Mouse (Mus musculus) embryonic facial prominence, embryonic 12.5 days (tissue): Measurements from ENCODE around the gene Gpr62. TPM values are rescaled to one million over a fixed set of nuclear protein-coding genes. Genes with fewer than 3 reads are reported as not detected.
"Not testable (repeated sequence)": the region's sequence is repeated elsewhere in the genome, so short reads cannot be mapped to it uniquely, and the experiment has no call there.

ENCODE experiments used
- ATAC-seq: fragments of 200-750 bp; cut with Nextera tagmentation; 2 replicates; pipeline ENCODE4 v1.8.0; 2017; ENCODE audit not compliant: insufficient number of reproducible peaks, insufficient read depth, low FRiP score, low TSS enrichment
- H3K27ac ChIP-seq: fragments of 300-500 bp; sonication (generic); 2 replicates; pipeline ENCODE4 v1.5.1; 2016; ENCODE audit warnings: mild to moderate bottlenecking
- H3K27me3 ChIP-seq: fragments of 300-500 bp; sonication (generic); 2 replicates; pipeline ENCODE4 v1.6.1; 2016; ENCODE audit warnings: mild to moderate bottlenecking, moderate library complexity
- H3K36me3 ChIP-seq: fragments of 300-500 bp; sonication (generic); 2 replicates; pipeline ENCODE4 v1.6.1; 2016; ENCODE audit warnings: mild to moderate bottlenecking
- H3K4me1 ChIP-seq: fragments of 300-500 bp; sonication (generic); 2 replicates; pipeline ENCODE4 v1.6.1; 2016
- H3K4me2 ChIP-seq: fragments of 300-500 bp; sonication (generic); replicated peaks from 2 replicates; pipeline ENCODE4 v1.6.1; 2016; ENCODE audit warnings: mild to moderate bottlenecking, moderate library complexity
- H3K4me3 ChIP-seq: fragments of 300-500 bp; sonication (generic); 2 replicates; pipeline ENCODE4 v1.5.1; 2016; ENCODE audit warnings: mild to moderate bottlenecking
- H3K9ac ChIP-seq: fragments of 300-500 bp; sonication (generic); 2 replicates; pipeline ENCODE4 v1.6.1; 2016; ENCODE audit warnings: mild to moderate bottlenecking, moderate library complexity
- H3K9me3 ChIP-seq: fragments of 300-500 bp; sonication (generic); 2 replicates; pipeline ENCODE4 v1.6.1; 2016; ENCODE audit warnings: mild to moderate bottlenecking, moderate library complexity
- WGBS: fragments of 180-500 bp; shearing (Covaris S2); methylation state at CpG from one replicate; pipeline ENCODE4 v1.1.7; 2016; 5-methylcytosine and 5-hydroxymethylcytosine counted together
- polyA plus RNA-seq: library from polyadenylated mRNA; unstranded; fragments of >200 nt; fragmentation: Nextera tagmentation; extraction: Ambion mirVana; gene quantifications from 2 replicates; pipeline ENCODE4 v1.2.1, GENCODE M21; 2016

The Gpr62 gene
- polyA plus RNA-seq: 0.62 and 0.70 TPM in 2 replicates

GRCm38 (mm10) chr9:106465571-106466200 lies at the start of gene Gpr62:
Gene Gpr62, minus strand, starts transcription at chr9:106465938.
- peak within 1 kb of the TSS; percentile 53 for H3K4me3 ChIP-seq

GRCm38 (mm10) chr9:106514273-106514672 lies 48.5 kb upstream of the Gpr62 start, which contains the start of gene Iqcf5:
Gene Iqcf5, plus strand, starts transcription at chr9:106514573.
- no peaks in the 10 kb centered on the region for H3K9me3 ChIP-seq
- H3K4me1 ChIP-seq: no peaks in the 10 kb centered on the region
- ATAC-seq: no peak
- H3K9ac ChIP-seq: no peak within 1 kb of the TSS
- H3K36me3 ChIP-seq: no peaks in the 10 kb centered on the region
- WGBS: 83% methylated on average over 4 of the region's 4 CpGs
- H3K27me3 ChIP-seq: no peaks in the 10 kb centered on the region
- no peak within 1 kb of the TSS for H3K27ac ChIP-seq
- no peak within 1 kb of the TSS for H3K4me2 ChIP-seq
- no peak within 1 kb of the TSS for H3K4me3 ChIP-seq

More at GRCm38 (mm10) chr9:106465571-106466200, at the start of gene Gpr62:
- Histone ChIP-seq H3K9ac (peak within 1 kb of the TSS; percentile 72), H3K36me3 (peaks cover 28% of the 10 kb centered on the region), H3K9me3 (no peaks in the 10 kb centered on the region), H3K4me1 (peaks cover 12% of the 10 kb centered on the region), H3K4me2 (peak within 1 kb of the TSS; percentile 89), H3K27me3 (0 out of 2 replicates have a peak, but pooled peaks cover 8% of the 10 kb centered on the region), H3K27ac (peak within 1 kb of the TSS; percentile 50; the same call in 1 of the 2 replicates)
- 36% methylated on average over 26 of the region's 26 CpGs for WGBS
- ATAC-seq: no peak

GRCm38 (mm10) chr9:106513566-106513965 lies 47.8 kb upstream of the Gpr62 start:
- Histone ChIP-seq H3K9ac (no peak overlapping the region), H3K27ac (no peak overlapping the region), H3K4me3 (no peak overlapping the region), H3K36me3 (no peaks in the 10 kb centered on the region), H3K4me1 (no peaks in the 10 kb centered on the region), H3K4me2 (no peak overlapping the region), H3K27me3 (no peaks in the 10 kb centered on the region), H3K9me3 (no peaks in the 10 kb centered on the region)
- ATAC-seq: no peak
- 76% methylated on average over 6 of the region's 6 CpGs for whole genome bisulfite sequencing

GRCm38 (mm10) chr9:106512729-106513450 lies 47.2 kb upstream of the Gpr62 start:
- Histone ChIP-seq H3K27ac (no peak overlapping the region), H3K4me1 (no peaks in the 10 kb centered on the region), H3K9ac (no peak overlapping the region), H3K4me2 (no peak overlapping the region), H3K4me3 (no peak overlapping the region), H3K27me3 (no peaks in the 10 kb centered on the region), H3K9me3 (no peaks in the 10 kb centered on the region), H3K36me3 (no peaks in the 10 kb centered on the region)
- no peak for ATAC-seq
- 63% methylated on average over 13 of the region's 13 CpGs for WGBS

- Histone ChIP-seq H3K4me1 (no peaks in the 10 kb centered on the region), H3K27ac (no peak overlapping the region), H3K27me3 (no peaks in the 10 kb centered on the region), H3K4me3 (no peak overlapping the region), H3K9me3 (no peaks in the 10 kb centered on the region), H3K36me3 (no peaks in the 10 kb centered on the region), H3K9ac (no peak overlapping the region), H3K4me2 (no peak overlapping the region)
- WGBS: 91% methylated on average over 10 of the region's 10 CpGs
- ATAC-seq: no peak
Observed at GRCm38 (mm10) chr9:106509356-106509755, 43.6 kb upstream of the Gpr62 start.

- Histone ChIP-seq H3K36me3 (no peaks in the 10 kb centered on the region), H3K9me3 (no peaks in the 10 kb centered on the region), H3K9ac (no peak overlapping the region), H3K4me2 (no peak overlapping the region), H3K27me3 (no peaks in the 10 kb centered on the region), H3K4me1 (no peaks in the 10 kb centered on the region), H3K4me3 (no peak overlapping the region), H3K27ac (no peak overlapping the region)
- 75% methylated on average over 6 of the region's 6 CpGs for WGBS
- ATAC-seq: no peak
Observed at GRCm38 (mm10) chr9:106504246-106504645, 38.5 kb upstream of the Gpr62 start.

- Histone ChIP-seq H3K9me3 (no peaks in the 10 kb centered on the region), H3K27me3 (no peaks in the 10 kb centered on the region), H3K36me3 (no peaks in the 10 kb centered on the region), H3K4me3 (no peak overlapping the region), H3K4me2 (no peak overlapping the region), H3K9ac (no peak overlapping the region), H3K27ac (no peak overlapping the region), H3K4me1 (no peaks in the 10 kb centered on the region)
- ATAC-seq: no peak
- 89% methylated on average over 22 of the region's 22 CpGs for WGBS
Observed at GRCm38 (mm10) chr9:106501846-106502245, 36.1 kb upstream of the Gpr62 start.

GRCm38 (mm10) chr9:106499667-106500066 lies 33.9 kb upstream of the Gpr62 start, which contains the start of gene Iqcf1:
Gene Iqcf1, plus strand, starts transcription at chr9:106499967.
- no peaks in the 10 kb centered on the region for H3K4me1 ChIP-seq
- H3K36me3 ChIP-seq: no peaks in the 10 kb centered on the region
- H3K27me3 ChIP-seq: no peaks in the 10 kb centered on the region
- no peak within 1 kb of the TSS for H3K27ac ChIP-seq
- no peak within 1 kb of the TSS for H3K4me2 ChIP-seq
- H3K9me3 ChIP-seq: no peaks in the 10 kb centered on the region
- H3K4me3 ChIP-seq: no peak within 1 kb of the TSS
- H3K9ac ChIP-seq: no peak within 1 kb of the TSS
- 83% methylated on average over 6 of the region's 6 CpGs for WGBS
- ATAC-seq: no peak

GRCm38 (mm10) chr9:106487602-106488001 lies 21.9 kb upstream of the Gpr62 start:
- WGBS: 80% methylated on average over 6 of the region's 6 CpGs
- not testable (repeated sequence) for H3K4me1 ChIP-seq, H3K27me3 ChIP-seq, H3K4me3 ChIP-seq, H3K9me3 ChIP-seq, H3K4me2 ChIP-seq, ATAC-seq, H3K27ac ChIP-seq, H3K9ac ChIP-seq
- H3K36me3 ChIP-seq: peaks cover 36% of the 10 kb centered on the region

GRCm38 (mm10) chr9:106485076-106485475 lies 19.3 kb upstream of the Gpr62 start:
- Histone ChIP-seq H3K9ac (no peak overlapping the region), H3K4me1 (no peaks in the 10 kb centered on the region), H3K4me3 (no peak overlapping the region), H3K27me3 (no peaks in the 10 kb centered on the region), H3K27ac (no peak overlapping the region), H3K4me2 (no peak overlapping the region), H3K36me3 (peaks cover 57% of the 10 kb centered on the region), H3K9me3 (no peaks in the 10 kb centered on the region)
- WGBS: 85% methylated on average over 10 of the region's 10 CpGs
- ATAC-seq: no peak

- H3K4me3 ChIP-seq: no peak overlapping the region
- no peaks in the 10 kb centered on the region for H3K27me3 ChIP-seq
- WGBS: 91% methylated on average over 17 of the region's 17 CpGs
- no peaks in the 10 kb centered on the region for H3K4me1 ChIP-seq
- H3K36me3 ChIP-seq: peaks cover 57% of the 10 kb centered on the region
- no peak overlapping the region for H3K9ac ChIP-seq
- H3K9me3 ChIP-seq: no peaks in the 10 kb centered on the region
- H3K27ac ChIP-seq: no peak overlapping the region
- ATAC-seq: no peak
- no peak overlapping the region for H3K4me2 ChIP-seq
Observed at GRCm38 (mm10) chr9:106483606-106484005, 17.9 kb upstream of the Gpr62 start.

GRCm38 (mm10) chr9:106483136-106483535 lies 17.4 kb upstream of the Gpr62 start:
- Histone ChIP-seq H3K9me3 (no peaks in the 10 kb centered on the region), H3K27me3 (no peaks in the 10 kb centered on the region), H3K36me3 (peaks cover 57% of the 10 kb centered on the region), H3K4me3 (no peak overlapping the region), H3K27ac (no peak overlapping the region), H3K4me1 (peaks cover 2% of the 10 kb centered on the region), H3K9ac (no peak overlapping the region), H3K4me2 (no peak overlapping the region)
- no peak for ATAC-seq
- 97% methylated on average over 10 of the region's 10 CpGs for WGBS
